Mouse (Mus musculus) liver, embryonic 13.5 days (tissue): ENCODE results near the gene Rabgap1l. TPM values are rescaled to one million over a fixed set of nuclear protein-coding genes. Genes with fewer than 3 reads are reported as not detected.
A peak's percentile ranks its signal among the peaks of the same experiment; 100 is the strongest.

Source experiments
- ATAC-seq: fragments of 200-750 bp; cut with Nextera tagmentation; 2 replicates; pipeline ENCODE4 v1.8.0; 2017; ENCODE audit warnings: low read depth, mild to moderate bottlenecking, moderate number of reproducible peaks, moderate library complexity
- DNase-seq: peaks from one replicate; pipeline ENCODE4 v3.0.0; 2022
- H3K27ac ChIP-seq: fragments of 300-500 bp; sonication (generic); 2 replicates; pipeline ENCODE4 v1.5.1; 2015; ENCODE audit warnings: moderate library complexity, mild to moderate bottlenecking, inconsistent platforms
- H3K27me3 ChIP-seq: fragments of 300-500 bp; sonication (generic); 2 replicates; pipeline ENCODE4 v1.6.1; 2015; ENCODE audit warnings: mild to moderate bottlenecking, inconsistent platforms
- H3K36me3 ChIP-seq: fragments of 300-500 bp; sonication (generic); 2 replicates; pipeline ENCODE4 v1.6.1; 2015; ENCODE audit warnings: mild to moderate bottlenecking, inconsistent platforms
- H3K4me1 ChIP-seq: fragments of 300-500 bp; sonication (generic); replicated peaks from 2 replicates; pipeline ENCODE4 v1.6.1; 2015; ENCODE audit warnings: inconsistent platforms
- H3K4me2 ChIP-seq: fragments of 300-500 bp; sonication (generic); 2 replicates; pipeline ENCODE4 v1.6.1; 2015; ENCODE audit warnings: inconsistent platforms, mild to moderate bottlenecking, moderate library complexity
- H3K4me3 ChIP-seq: fragments of 300-500 bp; sonication (generic); replicated peaks from 2 replicates; pipeline ENCODE4 v1.5.1; 2015; ENCODE audit warnings: mild to moderate bottlenecking, inconsistent platforms
- H3K9ac ChIP-seq: fragments of 300-500 bp; sonication (generic); 2 replicates; pipeline ENCODE4 v1.6.1; 2015; ENCODE audit warnings: mild to moderate bottlenecking, inconsistent platforms
- H3K9me3 ChIP-seq: fragments of 300-500 bp; sonication (generic); replicated peaks from 2 replicates; pipeline ENCODE4 v1.6.1; 2016; ENCODE audit warnings: inconsistent platforms
- WGBS: fragments of 180-500 bp; shearing (Covaris S2); methylation state at CpG from one replicate; pipeline ENCODE4 v1.1.7; 2015; ENCODE audit not compliant: insufficient replicate concordance; 5-methylcytosine and 5-hydroxymethylcytosine counted together
- polyA plus RNA-seq: library from polyadenylated mRNA; unstranded; fragments of >200 nt; fragmentation: Nextera tagmentation; extraction: Ambion mirVana; gene quantifications from 2 replicates; pipeline ENCODE4 v1.2.1, GENCODE M21; 2015

Gene Rabgap1l
- polyA plus RNA-seq, 1 experiment from 2014 or later = 37.5 TPM

DNA sequence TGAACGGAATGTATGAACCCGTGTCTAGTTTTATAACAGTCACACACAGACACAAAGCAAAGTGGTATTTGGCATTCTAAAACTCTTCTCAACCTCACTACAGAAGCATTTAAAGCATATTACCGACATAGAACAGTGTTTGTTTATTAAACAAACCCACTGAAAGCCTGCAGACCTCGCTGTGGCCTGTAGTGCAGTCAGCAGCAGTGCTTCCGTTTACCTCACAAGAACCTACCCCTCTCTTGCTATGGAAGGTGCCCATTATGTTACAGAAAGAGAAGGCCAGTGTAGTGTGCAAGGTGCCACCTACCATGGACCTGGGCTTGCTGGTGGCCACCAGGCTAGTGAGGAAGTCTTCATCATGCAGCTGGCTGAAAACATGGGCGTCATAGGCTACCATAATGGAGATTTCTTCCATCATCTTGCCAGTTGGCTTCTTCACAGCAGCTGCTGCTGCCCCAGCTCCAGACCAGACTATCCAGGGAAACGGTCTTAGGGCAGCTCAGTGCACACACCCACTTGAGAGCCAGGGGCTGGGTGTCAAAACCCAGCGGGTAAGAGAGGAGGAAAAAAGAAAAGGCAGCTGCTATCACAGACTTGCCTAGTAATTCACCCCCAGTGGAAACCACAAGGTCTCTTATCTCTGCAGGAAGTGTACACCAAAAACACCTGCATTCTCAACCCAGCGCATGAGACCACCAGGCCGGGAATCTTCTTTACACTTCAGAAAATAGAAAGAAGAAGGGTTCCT, 486.0 kb downstream of the Rabgap1l start:
- Histone ChIP-seq H3K4me3 (peak overlapping the region; percentile 39), H3K27me3 (no peaks in the 10 kb centered on the region), H3K9ac (peak overlapping the region; percentile 52; the same call in 1 of the 2 replicates), H3K9me3 (no peaks in the 10 kb centered on the region), H3K36me3 (no peaks in the 10 kb centered on the region), H3K4me1 (peaks cover 79% of the 10 kb centered on the region), H3K27ac (peak overlapping the region; percentile 78), H3K4me2 (peak overlapping the region; percentile 60)
- ATAC-seq = peak; percentile 84
- DNase-seq = peak; percentile 43
- 26% methylated on average over 10 of the region's 10 CpGs for WGBS

- Histone ChIP-seq H3K4me3 (peak overlapping the region; percentile 39), H3K27me3 (no peaks in the 10 kb centered on the region), H3K4me1 (peaks cover 79% of the 10 kb centered on the region), H3K9me3 (no peaks in the 10 kb centered on the region), H3K36me3 (no peaks in the 10 kb centered on the region), H3K4me2 (peak overlapping the region; percentile 60), H3K27ac (peak overlapping the region; percentile 58; the same call in 1 of the 2 replicates), H3K9ac (peak overlapping the region; percentile 29; the same call in 1 of the 2 replicates)
- ATAC-seq = peak; percentile 29; the same call in 1 of the 2 replicates
- WGBS = 17% methylated on average over 6 of the region's 6 CpGs
- DNase-seq = no peak
Measured at GRCm38 (mm10) chr1:160306336-160306735, 486.7 kb downstream of the Rabgap1l start.

GRCm38 (mm10) chr1:160305826-160306225, 487.2 kb downstream of the Rabgap1l start:
- DNase-seq = no peak
- Histone ChIP-seq H3K4me2 (peak overlapping the region; percentile 36), H3K9ac (no peak overlapping the region), H3K9me3 (no peaks in the 10 kb centered on the region), H3K4me3 (no peak overlapping the region), H3K27ac (no peak overlapping the region), H3K27me3 (no peaks in the 10 kb centered on the region), H3K36me3 (no peaks in the 10 kb centered on the region), H3K4me1 (peaks cover 79% of the 10 kb centered on the region)
- WGBS = 28% methylated on average over 1 of the region's 1 CpGs
- ATAC-seq = no peak

- H3K36me3 ChIP-seq = no peaks in the 10 kb centered on the region
- peaks cover 81% of the 10 kb centered on the region for H3K4me1 ChIP-seq
- H3K27me3 ChIP-seq = no peaks in the 10 kb centered on the region
- no peak overlapping the region; the same call in 1 of the 2 replicates for H3K4me3 ChIP-seq
- H3K27ac ChIP-seq = peak overlapping the region; percentile 26
- no peak for DNase-seq
- H3K9me3 ChIP-seq = no peaks in the 10 kb centered on the region
- 57% methylated on average over 6 of the region's 6 CpGs for WGBS
- H3K4me2 ChIP-seq = peak overlapping the region; percentile 39
- no peak overlapping the region for H3K9ac ChIP-seq
- no peak for ATAC-seq
Measured at GRCm38 (mm10) chr1:160304969-160305498, 488.0 kb downstream of the Rabgap1l start.

DNA sequence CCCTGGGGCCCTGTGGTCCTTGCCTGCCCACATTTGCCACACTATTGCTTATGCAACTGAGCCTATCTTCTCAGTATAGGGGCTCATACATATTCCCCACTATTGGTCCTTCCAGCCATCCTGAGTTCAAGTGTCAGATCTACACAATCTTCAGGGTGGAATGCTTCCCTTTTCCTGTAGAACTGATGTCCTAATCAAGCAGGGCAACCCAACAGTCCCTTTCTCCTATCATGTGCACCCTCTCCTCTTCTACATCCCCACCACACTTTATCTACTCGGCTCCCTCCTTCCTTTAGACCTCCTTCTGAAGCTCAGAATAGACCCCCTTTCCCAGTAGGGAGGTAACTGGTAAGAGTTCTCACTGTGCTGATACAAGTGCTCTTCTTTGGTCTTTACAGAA, 490.7 kb downstream of the Rabgap1l start:
- no peak overlapping the region for H3K4me3 ChIP-seq
- no peaks in the 10 kb centered on the region for H3K27me3 ChIP-seq
- no peaks in the 10 kb centered on the region for H3K36me3 ChIP-seq
- peaks cover 84% of the 10 kb centered on the region for H3K4me1 ChIP-seq
- ATAC-seq (peak; percentile 41), DNase-seq (no peak)
- H3K9ac ChIP-seq = no peak overlapping the region
- no peak overlapping the region for H3K4me2 ChIP-seq
- H3K27ac ChIP-seq = peak overlapping the region; percentile 48
- no peaks in the 10 kb centered on the region for H3K9me3 ChIP-seq
- 11% methylated on average over 1 of the region's 1 CpGs for WGBS

DNA sequence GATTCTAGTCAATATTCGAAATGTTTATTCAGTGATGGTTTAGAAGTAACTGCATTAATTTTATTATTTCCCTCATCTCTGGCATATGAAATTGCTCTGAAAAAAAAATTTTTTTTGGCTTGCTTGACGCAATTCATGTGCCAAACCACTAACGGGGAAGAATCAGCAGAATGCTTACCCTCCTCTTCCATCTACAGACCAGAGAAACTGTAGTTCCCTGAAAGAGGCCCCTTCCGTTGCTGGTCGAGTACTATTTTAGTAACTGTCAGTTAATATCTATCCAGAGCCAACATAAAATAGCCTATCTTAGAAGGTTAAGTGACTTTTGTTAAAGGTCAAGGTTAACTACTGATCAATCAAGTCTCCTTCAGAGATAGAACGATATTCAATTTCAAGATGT, 491.9 kb downstream of the Rabgap1l start:
- no peak for DNase-seq
- Histone ChIP-seq H3K27me3 (no peaks in the 10 kb centered on the region), H3K4me1 (peaks cover 80% of the 10 kb centered on the region), H3K27ac (0 out of 2 replicates have a peak overlapping the region, but pooled peaks have one; percentile 34), H3K36me3 (no peaks in the 10 kb centered on the region), H3K4me2 (no peak overlapping the region), H3K4me3 (no peak overlapping the region), H3K9me3 (no peaks in the 10 kb centered on the region), H3K9ac (no peak overlapping the region)
- 20% methylated on average over 6 of the region's 6 CpGs for WGBS
- ATAC-seq = no peak

DNA sequence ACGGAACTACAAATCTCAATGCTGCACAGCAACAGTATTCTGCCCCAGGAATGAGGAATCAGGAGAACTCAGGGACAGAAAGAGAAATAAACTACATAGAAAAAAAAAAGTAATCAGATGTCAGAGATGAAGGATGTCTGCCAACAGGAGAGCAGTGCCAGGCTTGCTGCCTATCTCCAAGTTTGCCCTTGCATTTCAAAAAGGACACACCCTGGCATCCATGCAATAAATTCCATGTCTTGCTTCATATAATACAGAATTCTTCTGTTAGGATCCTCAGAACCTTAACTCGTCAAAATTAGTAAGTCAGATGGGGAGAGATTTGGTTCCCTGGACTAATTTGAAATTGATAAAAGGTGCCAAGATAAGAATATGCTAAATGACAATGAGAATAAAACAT, 492.3 kb downstream of the Rabgap1l start:
- H3K9ac ChIP-seq = no peak overlapping the region
- WGBS = 48% methylated on average over 2 of the region's 2 CpGs
- H3K36me3 ChIP-seq = no peaks in the 10 kb centered on the region
- no peaks in the 10 kb centered on the region for H3K27me3 ChIP-seq
- H3K4me2 ChIP-seq = no peak overlapping the region
- no peak for DNase-seq
- peaks cover 78% of the 10 kb centered on the region for H3K4me1 ChIP-seq
- no peak overlapping the region for H3K4me3 ChIP-seq
- no peaks in the 10 kb centered on the region for H3K9me3 ChIP-seq
- no peak for ATAC-seq
- no peak overlapping the region for H3K27ac ChIP-seq

GRCm38 (mm10) chr1:160299979-160300378, 493.0 kb downstream of the Rabgap1l start:
- H3K27me3 ChIP-seq = no peaks in the 10 kb centered on the region
- ATAC-seq = no peak
- 38% methylated on average over 4 of the region's 4 CpGs for WGBS

DNA sequence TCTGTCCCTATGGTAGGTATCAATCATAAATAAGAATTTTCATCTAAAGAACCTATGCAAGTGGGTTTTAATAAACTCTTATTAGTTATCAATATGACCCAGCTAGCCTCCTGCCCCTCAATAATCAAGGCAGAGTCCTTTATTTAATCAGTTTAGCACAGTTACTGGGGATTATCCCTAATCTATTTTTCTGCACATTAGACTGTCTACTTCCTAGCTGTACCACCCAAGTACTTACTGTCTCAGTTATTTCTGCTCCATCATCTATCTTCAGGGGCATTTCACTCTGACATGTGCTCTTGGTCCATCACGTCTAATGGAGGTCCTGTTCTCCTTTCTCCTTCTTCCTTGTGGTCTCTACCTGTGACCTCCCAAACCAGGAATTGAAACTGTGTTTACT, 494.1 kb downstream of the Rabgap1l start:
- no peaks in the 10 kb centered on the region for H3K9me3 ChIP-seq
- no peak overlapping the region for H3K4me2 ChIP-seq
- no peak overlapping the region for H3K9ac ChIP-seq
- DNase-seq (no peak), ATAC-seq (peak; percentile 72)
- H3K36me3 ChIP-seq = no peaks in the 10 kb centered on the region
- WGBS = 36% methylated on average over 1 of the region's 1 CpGs
- H3K27ac ChIP-seq = peak overlapping the region; percentile 45; the same call in 1 of the 2 replicates
- H3K4me1 ChIP-seq = peaks cover 78% of the 10 kb centered on the region
- no peaks in the 10 kb centered on the region for H3K27me3 ChIP-seq
- no peak overlapping the region for H3K4me3 ChIP-seq

More at GRCm38 (mm10) chr1:160299979-160300378, 493.0 kb downstream of the Rabgap1l start:
- Histone ChIP-seq H3K4me1 (peaks cover 79% of the 10 kb centered on the region), H3K27ac (peak overlapping the region; percentile 21; the same call in 1 of the 2 replicates), H3K9ac (no peak overlapping the region), H3K9me3 (no peaks in the 10 kb centered on the region), H3K4me2 (0 out of 2 replicates have a peak overlapping the region, but pooled peaks have one; percentile 1), H3K4me3 (no peak overlapping the region), H3K36me3 (no peaks in the 10 kb centered on the region)
- DNase-seq = no peak

DNA sequence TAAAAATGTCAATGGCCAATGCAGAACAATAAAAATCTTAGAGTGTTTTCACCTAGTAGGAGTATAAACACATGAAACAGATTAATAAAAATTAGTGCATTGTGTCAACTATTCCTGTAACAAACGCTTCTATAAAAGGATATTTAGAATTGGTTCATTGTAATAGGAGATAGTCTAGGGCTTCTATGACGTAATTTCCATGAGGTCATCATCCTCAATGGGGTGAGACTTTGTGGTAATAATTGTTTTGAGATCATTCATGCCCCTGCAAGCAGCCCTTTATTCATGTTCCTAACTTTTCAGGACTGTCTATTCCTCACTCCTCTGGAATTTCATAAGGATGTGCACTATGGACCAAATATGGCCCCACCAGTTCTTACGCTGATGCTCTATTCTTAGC, 495.3 kb downstream of the Rabgap1l start:
- H3K9ac ChIP-seq = no peak overlapping the region
- peaks cover 76% of the 10 kb centered on the region for H3K4me1 ChIP-seq
- H3K36me3 ChIP-seq = no peaks in the 10 kb centered on the region
- H3K4me2 ChIP-seq = no peak overlapping the region
- whole genome bisulfite sequencing = 78% methylated on average over 3 of the region's 3 CpGs
- H3K4me3 ChIP-seq = no peak overlapping the region
- no peak overlapping the region for H3K27ac ChIP-seq
- no peaks in the 10 kb centered on the region for H3K27me3 ChIP-seq
- no peak for ATAC-seq
- no peak for DNase-seq
- no peaks in the 10 kb centered on the region for H3K9me3 ChIP-seq

DNA sequence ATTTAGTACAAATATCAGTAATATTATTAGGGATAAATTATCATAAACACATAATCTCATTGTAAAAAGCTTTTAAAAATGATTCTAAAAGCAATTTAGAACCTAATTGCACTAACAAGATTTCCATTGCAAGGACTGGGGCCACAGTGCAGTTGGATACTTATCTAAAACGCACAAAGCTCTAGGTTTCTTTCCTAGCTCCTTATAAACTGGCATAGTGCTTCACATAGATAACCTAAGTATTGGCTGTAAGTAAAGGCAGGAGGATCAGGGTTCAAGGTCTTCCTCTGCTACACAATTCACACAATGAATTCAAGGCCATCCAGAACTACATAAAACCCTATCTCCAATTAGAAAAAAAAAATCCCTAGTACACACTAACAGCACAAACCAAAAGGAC, 497.7 kb downstream of the Rabgap1l start:
- Histone ChIP-seq H3K4me2 (no peak overlapping the region), H3K9ac (no peak overlapping the region), H3K9me3 (no peaks in the 10 kb centered on the region), H3K27ac (no peak overlapping the region), H3K36me3 (no peaks in the 10 kb centered on the region), H3K27me3 (no peaks in the 10 kb centered on the region), H3K4me1 (peaks cover 56% of the 10 kb centered on the region), H3K4me3 (no peak overlapping the region)
- WGBS = 17% methylated on average over 1 of the region's 1 CpGs
- ATAC-seq (peak; percentile 74), DNase-seq (no peak)
